Mouse (Mus musculus) subcutaneous adipose tissue, adult 2 months (tissue): ENCODE data around the gene Mttp. TPM values are rescaled to one million over a fixed set of nuclear protein-coding genes. Genes with fewer than 3 reads are reported as not detected.

Source experiments
- polyA plus RNA-seq: library from polyadenylated mRNA; depleted of rRNA; stranded (reverse); fragments of >200 nt; gene quantifications from 2 replicates; pipeline ENCODE4 v1.2.3, GENCODE M21; 2012; ENCODE audit warnings: low replicate concordance; rRNA removed

The Mttp gene
- 1.6 and 2.4 TPM in 2 replicates for polyA plus RNA-seq

GRCm38 (mm10) chr3:138144642-138145171 is at the start of gene Mttp:
Gene Mttp (minus strand): TSS chr3:138144968.

GRCm38 (mm10) chr3:138193683-138194302 is 49.0 kb upstream of the Mttp start, which contains the start of gene 4930579F01Rik:
Gene 4930579F01Rik (minus strand): TSS chr3:138193825.

DNA sequence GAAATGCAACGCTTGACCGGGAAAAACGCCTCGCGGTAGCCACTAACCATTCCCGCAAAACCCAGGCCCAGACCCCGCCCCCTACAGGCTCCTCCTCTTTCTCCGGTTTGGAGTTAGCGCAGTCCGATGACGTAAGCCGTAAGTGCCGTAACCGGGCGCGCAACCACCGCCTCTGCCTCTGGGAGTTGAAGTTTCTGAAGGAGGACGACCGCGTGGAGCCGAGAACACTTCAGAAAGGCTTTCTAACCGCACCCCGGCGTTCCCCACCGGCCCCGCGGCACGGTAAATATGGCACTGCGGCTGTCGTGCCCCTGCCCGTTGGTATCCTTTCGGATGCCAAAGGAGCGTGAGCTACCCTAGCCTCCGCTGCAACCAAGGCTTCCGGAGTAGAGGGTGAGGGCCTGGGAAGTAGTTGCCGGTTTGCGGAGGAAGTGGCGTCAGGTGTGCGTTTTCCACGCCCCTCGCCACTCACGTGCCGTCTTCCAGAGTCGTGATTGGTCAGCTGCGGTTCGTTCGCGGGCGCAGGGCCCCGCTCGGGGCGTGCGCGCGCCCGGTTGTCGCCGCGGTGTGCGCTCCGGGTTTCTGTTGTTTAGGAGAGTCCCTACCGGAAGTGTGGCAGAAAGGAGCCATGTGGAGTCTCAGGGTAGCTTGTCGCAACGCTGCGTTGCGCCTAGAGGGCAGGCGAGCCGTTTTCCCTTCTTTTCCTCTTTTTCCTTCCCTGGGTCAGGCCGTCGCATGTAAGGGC is 1.3 kb downstream of the Mttp start, which contains the start of gene Trmt10a:
Gene Trmt10a (plus strand): TSS at position 134 of the 745 bp plus-strand sequence.

DNA sequence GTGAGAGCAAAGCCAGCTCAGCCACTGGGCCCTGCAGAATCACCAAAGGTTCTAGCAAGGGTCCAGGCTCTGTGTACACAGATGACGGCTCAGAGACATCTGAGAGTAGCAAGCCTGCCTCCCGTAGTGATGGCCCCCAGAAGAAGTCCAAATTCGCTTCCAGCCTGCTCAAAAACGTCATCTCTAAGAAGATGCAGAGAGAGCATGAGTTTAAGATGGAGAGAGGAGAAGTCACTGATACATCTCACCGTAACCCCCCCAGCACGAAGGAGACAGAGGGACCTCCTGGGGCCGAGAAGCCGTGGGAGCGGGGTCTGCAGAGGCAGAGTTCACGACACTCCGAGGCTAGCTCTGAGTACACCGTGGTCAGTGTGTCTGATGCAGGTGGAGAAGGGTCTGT is 77.5 kb downstream of the Mttp start, which contains the start of gene Gm5105:
Gene Gm5105 (minus strand): TSS at position 101 of the 400 bp plus-strand sequence.

DNA sequence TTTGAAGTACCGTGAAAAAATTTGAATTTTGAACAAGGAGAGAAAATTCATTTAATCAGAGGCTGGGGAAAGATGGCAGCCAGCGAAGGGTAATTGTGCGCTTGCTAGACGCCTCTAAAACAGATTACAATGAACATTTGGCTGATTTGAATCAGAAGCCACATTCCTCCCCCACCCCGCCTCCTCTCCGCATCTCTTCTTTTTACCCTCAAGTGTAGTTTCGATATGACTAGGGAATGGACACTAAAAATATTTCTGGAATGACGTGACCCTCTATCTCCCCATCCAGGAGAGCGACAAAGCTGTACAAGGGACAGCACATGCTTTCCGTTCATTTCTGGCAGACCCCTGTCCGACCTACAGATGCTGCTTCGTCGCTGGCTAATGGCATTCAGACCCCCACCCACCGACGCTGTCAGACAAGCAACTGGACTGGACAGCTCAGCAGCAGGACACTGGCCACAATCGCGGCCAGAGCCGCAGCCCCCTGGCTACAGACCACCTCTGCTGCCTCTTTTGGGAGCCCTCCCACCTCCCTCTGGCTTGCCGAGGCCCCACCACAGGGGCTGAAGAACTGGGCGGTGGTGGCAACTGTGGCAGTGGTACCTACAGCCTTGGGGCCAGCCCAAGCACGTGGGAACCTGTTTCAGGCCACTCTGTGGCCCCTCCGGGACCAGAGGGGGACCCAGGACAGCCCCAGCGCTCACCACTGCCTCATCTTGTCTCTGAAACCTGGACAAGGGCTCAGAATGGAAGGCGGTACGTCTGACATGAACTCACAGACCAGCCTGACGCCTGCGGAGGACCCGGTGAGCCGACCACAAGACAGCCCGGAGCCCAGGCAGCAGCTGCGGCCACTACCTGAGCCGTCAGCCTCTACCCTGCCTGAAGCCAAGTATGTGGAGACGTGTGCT is 79.8 kb downstream of the Mttp start, which contains the start of gene 1110002E22Rik:
Gene 1110002E22Rik (plus strand): TSS at position 321 of the 914 bp plus-strand sequence.

Other genes starting within 250 kb of the Mttp start
- 35.4 and 36.5 TPM in 2 replicates for gene Lamtor3, start 226.5 kb downstream of the Mttp start, polyA plus RNA-seq
- gene Dapp1, start 163.4 kb downstream of the Mttp start, polyA plus RNA-seq, result 2.8 and 9.7 TPM in 2 replicates
- 0.06 and 3.5 TPM in 2 replicates for gene 1110002E22Rik, start 79.9 kb downstream of the Mttp start, polyA plus RNA-seq
- 0.33 TPM in 1 of 2 replicates, not detected in the other for gene Gm5105, start 77.6 kb downstream of the Mttp start, polyA plus RNA-seq
- gene Trmt10a, start 1.5 kb downstream of the Mttp start, polyA plus RNA-seq, result 1.9 and 3.1 TPM in 2 replicates
- not detected in 2 replicates for gene 4930579F01Rik, start 48.9 kb upstream of the Mttp start, polyA plus RNA-seq
- 0.11 and 0.45 TPM in 2 replicates for gene Adh7, start 72.8 kb upstream of the Mttp start, polyA plus RNA-seq
- gene Adh1, start 116.0 kb upstream of the Mttp start, polyA plus RNA-seq, result 258 and 356 TPM in 2 replicates
- gene Adh6a, start 168.3 kb upstream of the Mttp start, polyA plus RNA-seq, result 0.51 TPM in 1 of 2 replicates, not detected in the other
- gene Adh6b, start 196.8 kb upstream of the Mttp start, polyA plus RNA-seq, result 0.24 and 0.32 TPM in 2 replicates